Mouse (Mus musculus) ES-Bruce4 (cell line): ENCODE measurements at regions not wholly inside any gene's neighbourhood (a gene's known extent, or its start where the extent isn't known, plus 50 kb on each side); places are given as distances from the start of the nearest gene placed in this dataset.

Experiments used
- CTCF ChIP-seq: IDR thresholded peaks from one replicate; pipeline ENCODE4 v1.8.1; 2011; ENCODE audit warnings: low read depth, low read length
- POLR2A ChIP-seq: IDR thresholded peaks from one replicate; pipeline ENCODE4 v1.8.1; 2011; ENCODE audit warnings: low read length; ENCODE audit not compliant: insufficient read depth

- TF ChIP-seq CTCF: no peak
- no peak for TF ChIP-seq POLR2A
Observed at GRCm38 (mm10) chr6:50948061-50948460, 293.8 kb upstream of the Npvf start.
